Mouse (Mus musculus) midbrain, embryonic 11.5 days (tissue): ENCODE data around the gene Akt2. TPM values are rescaled to one million over a fixed set of nuclear protein-coding genes. Genes with fewer than 3 reads are reported as not detected.
A peak's percentile ranks its signal among the peaks of the same experiment; 100 is the strongest.

Experiments used
- ATAC-seq: fragments of 200-750 bp; cut with Nextera tagmentation; 2 replicates; pipeline ENCODE4 v1.8.0; 2017; ENCODE audit warnings: moderate TSS enrichment, moderate library complexity; ENCODE audit not compliant: low FRiP score
- DNase-seq: peaks from one replicate; pipeline ENCODE4 v3.0.0; 2015; ENCODE audit warnings: low spot score; ENCODE audit errors: missing footprints
- H3K27ac ChIP-seq: fragments of 300-500 bp; sonication (generic); 2 replicates; pipeline ENCODE4 v1.5.1; 2014; ENCODE audit warnings: low read depth, low read length
- H3K27me3 ChIP-seq: fragments of 300-500 bp; sonication (generic); 2 replicates; pipeline ENCODE4 v1.6.1; 2014; ENCODE audit warnings: mild to moderate bottlenecking, low read length, moderate library complexity, mixed read lengths; ENCODE audit not compliant: control insufficient read depth, insufficient read depth
- H3K36me3 ChIP-seq: fragments of 300-500 bp; sonication (generic); 2 replicates; pipeline ENCODE4 v1.6.1; 2014; ENCODE audit warnings: mild to moderate bottlenecking, low read length, moderate library complexity, mixed read lengths; ENCODE audit not compliant: control insufficient read depth, insufficient read depth
- H3K4me1 ChIP-seq: fragments of 300-500 bp; sonication (generic); 2 replicates; pipeline ENCODE4 v1.6.1; 2014; ENCODE audit warnings: low read length; ENCODE audit not compliant: control insufficient read depth, insufficient read depth
- H3K4me2 ChIP-seq: fragments of 300-500 bp; sonication (generic); 2 replicates; pipeline ENCODE4 v1.6.1; 2014; ENCODE audit warnings: mild to moderate bottlenecking, moderate library complexity
- H3K4me3 ChIP-seq: fragments of 300-500 bp; sonication (generic); 2 replicates; pipeline ENCODE4 v1.5.1; 2014; ENCODE audit warnings: low read depth, low read length
- H3K9ac ChIP-seq: fragments of 300-500 bp; sonication (generic); 2 replicates; pipeline ENCODE4 v1.6.1; 2014; ENCODE audit warnings: low read length
- H3K9me3 ChIP-seq: fragments of 300-500 bp; sonication (generic); 2 replicates; pipeline ENCODE4 v1.6.1; 2016; ENCODE audit warnings: low read length; ENCODE audit not compliant: control insufficient read depth
- WGBS: fragments of 180-500 bp; shearing (Covaris S2); extraction: QIAGEN DNeasy Blood & Tissue Kit; methylation state at CpG from one replicate; pipeline ENCODE4 v1.1.7; 2014; 5-methylcytosine and 5-hydroxymethylcytosine counted together
- polyA plus RNA-seq: library from polyadenylated mRNA; unstranded; fragments of >200 nt; fragmentation: Nextera tagmentation; extraction: Ambion mirVana; gene quantifications from 2 replicates; pipeline ENCODE4 v1.2.1, GENCODE M21; 2014

Akt2 gene
- polyA plus RNA-seq, 1 experiment from 2014 or later, result 69.0 TPM

DNA sequence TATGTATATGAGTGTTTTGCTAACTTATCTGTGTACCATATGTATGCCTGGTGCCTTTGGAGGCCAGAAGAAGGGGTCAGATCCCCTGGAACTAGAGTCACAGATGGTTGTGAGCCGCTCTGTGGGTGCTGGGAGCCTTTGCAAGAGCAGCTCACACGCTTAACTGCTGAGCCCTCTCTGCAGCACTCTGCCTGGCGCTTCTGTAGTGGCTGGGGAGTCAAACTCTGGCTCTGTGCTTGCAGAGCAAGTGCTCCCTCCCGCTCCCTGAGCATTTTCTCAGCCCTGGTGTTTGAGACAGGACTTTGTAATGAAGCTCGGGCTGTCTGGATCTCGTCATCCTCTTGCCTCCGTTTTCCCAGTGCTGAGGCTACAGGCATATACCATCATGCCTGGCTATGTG, 6.7 kb downstream of the Akt2 start:
- Histone ChIP-seq H3K4me1 (peaks cover 10% of the 10 kb centered on the region), H3K27me3 (no peaks in the 10 kb centered on the region), H3K9me3 (no peaks in the 10 kb centered on the region), H3K36me3 (peaks cover 2% of the 10 kb centered on the region; the same call in 1 of the 2 replicates), H3K4me3 (no peak overlapping the region), H3K27ac (no peak overlapping the region), H3K4me2 (no peak overlapping the region), H3K9ac (no peak overlapping the region)
- ATAC-seq (no peak), DNase-seq (peak; percentile 44)
- 80% methylated on average over 7 of the region's 7 CpGs for WGBS

DNA sequence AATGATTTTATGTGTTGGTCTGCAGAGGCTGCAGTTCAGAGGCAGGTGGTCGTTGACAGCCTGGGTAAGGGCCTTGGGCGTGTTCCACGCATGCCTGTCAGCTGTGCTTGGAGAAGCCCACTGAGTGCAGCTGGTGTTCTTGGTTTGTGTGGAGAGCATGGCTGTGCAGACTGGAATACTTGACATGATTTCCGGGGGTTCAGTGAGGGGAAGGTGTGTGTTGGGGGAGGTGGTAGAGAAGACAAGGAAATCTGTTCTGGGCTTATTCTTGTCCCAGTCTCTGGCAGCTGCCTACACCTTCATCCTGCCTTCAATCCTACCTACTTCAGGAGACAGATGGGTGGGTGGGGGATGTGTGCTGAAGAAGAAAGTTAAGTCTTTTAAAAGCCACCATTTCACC, 10.3 kb downstream of the Akt2 start:
- DNase-seq (peak; percentile 45), ATAC-seq (no peak)
- H3K27me3 ChIP-seq, result no peaks in the 10 kb centered on the region
- no peaks in the 10 kb centered on the region for H3K9me3 ChIP-seq
- no peak overlapping the region for H3K27ac ChIP-seq
- peaks cover under 1% of the 10 kb centered on the region; the same call in 1 of the 2 replicates for H3K4me1 ChIP-seq
- H3K9ac ChIP-seq, result no peak overlapping the region
- H3K4me3 ChIP-seq, result no peak overlapping the region
- H3K4me2 ChIP-seq, result no peak overlapping the region
- 87% methylated on average over 4 of the region's 4 CpGs for WGBS
- H3K36me3 ChIP-seq, result no peaks in the 10 kb centered on the region

DNA sequence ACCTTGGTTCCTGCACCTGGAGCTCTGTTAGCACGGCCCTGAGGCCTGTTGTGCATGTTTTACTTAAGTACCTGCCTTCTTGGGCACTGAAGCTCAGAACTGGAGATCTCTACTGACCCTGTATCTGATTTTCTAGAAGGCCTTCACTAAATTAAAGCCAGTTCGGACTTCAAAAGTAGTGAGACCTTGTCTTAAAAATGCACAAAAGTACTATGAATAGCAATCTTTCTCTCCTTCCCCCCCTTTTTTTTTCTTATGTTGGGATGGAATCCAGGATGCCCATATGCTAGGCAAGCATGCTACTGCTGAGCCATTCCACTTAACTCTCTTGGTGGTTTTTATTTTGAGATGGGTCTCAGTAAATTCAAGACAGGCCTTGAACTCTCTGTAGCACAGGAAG, 10.8 kb downstream of the Akt2 start:
- no peak overlapping the region for H3K9ac ChIP-seq
- DNase-seq (peak; percentile 51), ATAC-seq (no peak)
- H3K4me3 ChIP-seq, result no peak overlapping the region
- no peak overlapping the region for H3K27ac ChIP-seq
- H3K27me3 ChIP-seq, result no peaks in the 10 kb centered on the region
- WGBS, result 83% methylated on average over 2 of the region's 2 CpGs
- no peak overlapping the region for H3K4me2 ChIP-seq
- no peaks in the 10 kb centered on the region for H3K4me1 ChIP-seq
- H3K36me3 ChIP-seq, result no peaks in the 10 kb centered on the region
- no peaks in the 10 kb centered on the region for H3K9me3 ChIP-seq

DNA sequence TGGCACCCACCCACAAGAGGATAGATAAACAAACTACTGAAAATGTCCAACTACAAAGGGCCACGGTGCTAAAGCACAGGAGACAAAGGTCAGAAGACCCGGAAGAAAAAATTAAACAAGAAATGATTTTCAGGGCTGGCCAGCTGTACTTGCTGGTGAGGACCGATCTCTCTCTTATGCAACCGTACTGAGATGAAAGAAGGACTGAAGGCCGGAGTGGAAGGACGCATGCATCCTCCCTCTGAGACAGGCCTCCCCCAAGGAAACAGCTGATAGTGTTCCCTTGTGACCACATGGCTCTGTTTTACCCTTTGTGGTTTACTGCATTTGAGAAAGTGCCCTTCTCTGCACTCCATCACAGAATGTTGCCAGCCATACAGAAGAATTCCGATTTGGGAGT, 11.5 kb downstream of the Akt2 start:
- H3K9ac ChIP-seq, result no peak overlapping the region
- no peaks in the 10 kb centered on the region for H3K36me3 ChIP-seq
- no peaks in the 10 kb centered on the region for H3K4me1 ChIP-seq
- H3K4me2 ChIP-seq, result no peak overlapping the region
- 88% methylated on average over 7 of the region's 7 CpGs for WGBS
- ATAC-seq (no peak), DNase-seq (no peak)
- no peaks in the 10 kb centered on the region for H3K27me3 ChIP-seq
- no peak overlapping the region for H3K27ac ChIP-seq
- H3K4me3 ChIP-seq, result no peak overlapping the region
- no peaks in the 10 kb centered on the region for H3K9me3 ChIP-seq

DNA sequence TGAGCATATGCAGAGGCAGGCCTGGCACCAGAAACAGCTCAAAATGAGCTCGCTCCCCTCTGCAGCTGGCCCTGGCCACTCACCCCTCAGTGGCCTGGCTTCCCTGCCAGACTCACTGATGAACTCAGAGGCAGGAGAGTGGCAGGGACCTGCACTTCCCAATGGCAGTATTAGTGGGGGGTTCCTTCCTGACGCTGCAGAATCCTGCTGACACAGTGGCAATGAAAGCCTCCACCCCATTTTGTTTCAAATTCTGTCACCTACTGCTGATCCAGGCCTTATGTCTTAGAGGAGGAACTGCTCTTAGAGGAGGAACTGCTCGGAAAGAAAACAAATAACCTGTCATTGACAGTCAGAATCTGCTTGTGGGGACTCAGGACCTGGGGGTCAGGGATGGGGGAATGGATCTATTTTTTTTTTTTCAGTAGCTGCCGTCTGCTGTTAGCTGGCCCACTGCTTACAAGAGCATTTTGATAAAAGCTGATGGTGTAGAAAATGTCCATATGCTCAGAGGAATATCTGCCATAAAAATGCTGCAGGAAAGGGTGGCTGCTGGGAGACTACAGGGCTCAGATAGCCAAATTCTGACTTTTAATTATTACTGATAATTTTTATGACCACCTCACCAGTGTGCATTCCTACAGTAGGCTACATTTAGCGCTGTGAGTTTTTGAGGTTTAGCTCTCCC, 13.5 kb downstream of the Akt2 start:
- 55% methylated on average over 5 of the region's 5 CpGs for WGBS
- Histone ChIP-seq H3K36me3 (no peaks in the 10 kb centered on the region; the same call in 1 of the 2 replicates), H3K27me3 (no peaks in the 10 kb centered on the region), H3K9ac (no peak overlapping the region), H3K4me1 (no peaks in the 10 kb centered on the region), H3K27ac (no peak overlapping the region), H3K9me3 (no peaks in the 10 kb centered on the region), H3K4me3 (no peak overlapping the region), H3K4me2 (no peak overlapping the region)
- ATAC-seq, result no peak
- no peak for DNase-seq

DNA sequence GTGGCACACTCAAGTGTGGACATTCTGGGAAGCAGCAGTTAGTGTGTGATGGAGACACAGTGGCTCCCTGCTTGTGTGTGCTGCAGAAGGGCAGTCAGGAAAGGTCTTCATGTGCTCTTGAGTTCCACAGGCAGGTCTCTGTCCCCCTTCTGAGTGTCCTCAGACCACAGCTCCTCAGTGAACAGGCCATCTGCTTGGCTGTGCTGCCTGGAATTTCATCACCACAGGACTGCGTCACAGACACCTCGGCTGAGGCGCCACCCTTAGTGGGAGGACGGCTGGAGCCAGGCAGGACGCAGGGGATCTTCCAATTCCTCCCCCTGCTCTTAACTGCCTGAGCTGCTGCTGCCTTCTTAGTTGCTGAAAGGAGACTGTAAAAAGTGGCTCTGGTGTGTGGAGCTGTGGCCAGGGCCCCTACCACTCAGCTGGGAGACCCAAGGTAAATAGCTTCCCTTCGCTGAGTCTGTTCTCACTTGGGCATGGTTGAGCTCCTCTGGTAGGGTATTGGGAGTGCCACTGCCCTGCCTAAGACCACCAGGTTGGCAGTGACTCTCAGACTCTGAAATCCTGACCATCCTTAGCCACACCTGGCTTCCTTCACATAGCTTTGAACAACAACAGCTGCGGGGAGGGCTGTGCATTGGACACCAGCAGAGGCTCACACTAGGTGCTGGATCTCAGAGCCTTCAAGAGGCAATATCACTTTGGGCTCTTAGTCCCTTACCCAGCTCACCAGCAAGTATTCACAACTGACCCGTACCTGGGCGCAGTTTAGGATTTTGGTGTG, 14.3 kb downstream of the Akt2 start:
- Histone ChIP-seq H3K4me1 (no peaks in the 10 kb centered on the region), H3K27ac (no peak overlapping the region), H3K4me3 (no peak overlapping the region), H3K9me3 (no peaks in the 10 kb centered on the region), H3K27me3 (no peaks in the 10 kb centered on the region), H3K4me2 (no peak overlapping the region), H3K9ac (no peak overlapping the region), H3K36me3 (peaks cover 4% of the 10 kb centered on the region)
- WGBS, result 80% methylated on average over 9 of the region's 9 CpGs
- DNase-seq (peak; percentile 59), ATAC-seq (no peak)

DNA sequence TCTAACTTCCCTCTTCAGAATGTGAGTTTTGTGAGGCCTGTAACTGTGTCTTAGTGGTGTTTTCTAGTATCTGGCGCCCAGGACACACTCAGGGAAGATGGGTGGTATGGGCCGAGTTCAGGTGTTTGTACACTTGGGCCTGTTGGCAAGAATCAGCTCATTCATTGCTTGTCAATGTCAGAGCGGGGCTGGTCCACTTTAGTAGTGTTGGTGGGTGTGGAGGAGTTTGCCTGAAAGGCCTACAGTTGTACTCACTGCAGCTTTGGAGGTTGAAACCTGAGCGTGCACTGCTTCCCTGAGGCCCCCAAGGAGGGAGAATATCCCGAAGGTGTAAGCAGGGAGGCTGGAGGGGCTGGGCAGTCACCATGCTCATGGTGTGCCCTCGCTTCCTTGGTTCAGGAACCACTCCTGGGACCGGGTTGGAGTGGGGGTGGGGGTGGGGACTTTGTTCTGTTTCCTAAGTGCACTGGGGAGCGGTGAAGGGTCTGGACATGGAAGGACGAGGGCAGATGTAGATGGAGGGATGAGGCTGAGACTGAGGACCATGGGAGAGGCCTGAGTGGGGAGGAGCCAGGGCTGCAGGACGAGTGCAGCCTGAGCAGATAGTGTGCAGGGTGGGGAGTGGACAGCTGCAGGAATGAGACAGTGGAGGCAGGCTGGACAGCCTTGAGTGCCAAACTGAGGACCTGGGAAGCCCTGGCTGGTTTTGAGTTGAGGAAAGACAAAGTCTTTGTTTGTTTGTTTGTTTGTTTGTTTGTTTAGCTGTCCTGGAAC, 15.3 kb downstream of the Akt2 start:
- no peaks in the 10 kb centered on the region for H3K4me1 ChIP-seq
- H3K4me3 ChIP-seq, result no peak overlapping the region
- peaks cover 4% of the 10 kb centered on the region for H3K36me3 ChIP-seq
- H3K9me3 ChIP-seq, result no peaks in the 10 kb centered on the region
- H3K9ac ChIP-seq, result 0 out of 2 replicates have a peak overlapping the region, but pooled peaks have one; percentile 20
- H3K4me2 ChIP-seq, result no peak overlapping the region
- DNase-seq (peak; percentile 60), ATAC-seq (no peak)
- WGBS, result 76% methylated on average over 10 of the region's 10 CpGs
- H3K27me3 ChIP-seq, result no peaks in the 10 kb centered on the region
- no peak overlapping the region for H3K27ac ChIP-seq

DNA sequence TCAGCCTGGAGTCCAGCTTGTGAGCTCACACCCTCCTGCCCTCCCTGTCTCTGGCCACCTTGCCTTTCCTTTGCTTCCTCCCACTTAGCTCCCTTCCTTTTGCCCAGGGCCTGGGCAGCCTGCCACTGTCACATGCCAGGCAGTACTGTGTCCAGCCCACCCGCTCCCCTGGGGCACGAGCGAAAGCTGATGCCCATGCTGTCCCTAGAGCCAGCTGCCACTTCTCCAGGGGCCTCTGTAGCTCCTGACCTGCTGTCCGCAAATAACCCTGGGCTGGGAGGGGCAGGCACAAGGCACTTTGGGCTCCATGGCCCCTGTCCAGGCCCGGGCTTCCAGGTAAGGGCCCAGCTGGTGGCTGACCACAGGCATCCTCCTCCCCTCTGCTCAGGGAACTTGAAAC, 16.2 kb downstream of the Akt2 start:
- no peak overlapping the region for H3K27ac ChIP-seq
- no peak overlapping the region for H3K9ac ChIP-seq
- H3K36me3 ChIP-seq, result peaks cover 4% of the 10 kb centered on the region

DNA sequence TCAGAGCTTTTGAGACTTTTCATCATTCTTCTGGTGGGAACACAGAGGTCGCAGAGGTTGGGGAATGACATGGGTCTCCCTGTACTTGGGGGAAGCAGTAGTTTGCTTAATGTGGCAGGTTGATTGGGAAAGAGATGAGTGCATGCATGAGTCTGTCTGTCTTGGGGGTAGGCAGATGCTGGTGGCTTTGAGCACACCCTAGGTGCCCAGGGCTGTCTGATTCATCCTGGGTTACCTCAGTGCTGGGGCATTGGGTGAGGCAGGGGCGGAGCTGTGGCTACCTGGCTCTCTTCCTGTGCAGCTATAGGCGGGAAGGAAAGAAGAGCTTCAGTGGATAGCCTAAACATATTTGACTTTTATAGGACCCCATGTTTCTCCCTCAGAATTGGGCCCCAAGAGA, 16.8 kb downstream of the Akt2 start:
- no peak for ATAC-seq
- H3K27ac ChIP-seq, result no peak overlapping the region
- H3K4me1 ChIP-seq, result no peaks in the 10 kb centered on the region
- no peak overlapping the region for H3K4me2 ChIP-seq
- H3K9ac ChIP-seq, result no peak overlapping the region
- H3K4me3 ChIP-seq, result no peak overlapping the region
- no peaks in the 10 kb centered on the region for H3K27me3 ChIP-seq
- no peaks in the 10 kb centered on the region for H3K9me3 ChIP-seq
- DNase-seq, result peak; percentile 64
- 92% methylated on average over 3 of the region's 3 CpGs for WGBS
- peaks cover 4% of the 10 kb centered on the region for H3K36me3 ChIP-seq

More for the DNA sequence above, 16.2 kb downstream of the Akt2 start:
- Histone ChIP-seq H3K27me3 (no peaks in the 10 kb centered on the region), H3K4me1 (no peaks in the 10 kb centered on the region), H3K9me3 (no peaks in the 10 kb centered on the region), H3K4me2 (no peak overlapping the region), H3K4me3 (no peak overlapping the region)
- ATAC-seq, result no peak
- no peak for DNase-seq
- WGBS, result 88% methylated on average over 5 of the region's 5 CpGs
